Mouse (Mus musculus): ENCODE results near the gene Plaa. TPM values are rescaled to one million over a fixed set of nuclear protein-coding genes. Genes with fewer than 3 reads are reported as not detected.

The Plaa gene
- polyA plus RNA-seq (2014; fragmentation: Illumina TruSeq; extraction: RNeasy Lipid Tissue Mini Kit (QIAGEN cat#74804); ENCODE audit: low replicate concordance): 110 TPM

GRCm38 (mm10) chr4:94603031-94603629, at the start of gene Plaa:
TSS of gene Plaa (minus strand) at chr4:94603244.

GRCm38 (mm10) chr4:94649920-94650319, 46.9 kb upstream of the Plaa start, which contains the start of gene Lrrc19:
TSS of gene Lrrc19 (minus strand) at chr4:94650144.

GRCm38 (mm10) chr4:94613972-94614626, 11.1 kb upstream of the Plaa start, which contains the start of gene Ift74:
TSS of gene Ift74 (plus strand) at chr4:94614491.

DNA sequence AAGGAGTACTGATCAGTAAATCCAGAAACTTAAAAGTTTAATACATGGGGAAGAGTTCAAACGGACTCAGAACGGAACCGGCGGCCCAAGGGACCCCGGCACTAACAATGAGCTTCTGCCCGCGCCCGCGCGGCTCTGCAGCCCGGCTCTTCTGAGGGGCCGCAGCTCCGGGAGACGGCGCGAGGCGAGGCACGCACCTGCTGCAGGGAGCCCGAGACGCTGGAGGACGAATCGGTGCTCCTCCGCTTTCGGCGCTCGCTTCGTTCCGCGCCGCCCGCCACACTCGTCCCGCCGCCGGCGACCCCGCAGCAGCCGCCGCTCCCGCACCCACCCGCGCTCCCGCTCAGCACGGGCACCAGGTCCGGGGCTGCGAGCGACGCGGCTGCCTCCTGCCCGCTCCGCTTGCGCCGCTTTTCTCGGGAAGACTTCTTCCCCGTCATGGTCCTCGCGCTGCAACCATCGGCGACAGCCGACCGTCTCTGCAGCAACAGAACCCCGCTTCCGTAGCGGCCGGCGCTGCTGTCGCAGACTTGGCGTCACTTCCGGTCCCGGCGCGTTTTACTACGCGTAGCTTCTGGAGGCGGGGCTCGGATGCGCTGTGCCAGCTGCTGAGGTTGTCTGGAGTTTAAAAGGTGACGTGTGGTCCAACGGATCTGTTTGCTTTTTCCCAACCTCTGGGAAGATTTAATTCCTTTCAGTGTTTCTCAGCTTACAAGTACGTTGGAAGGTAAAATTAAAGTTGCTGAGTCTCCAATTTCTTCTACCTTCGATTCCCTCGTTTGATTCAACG, 46.6 kb downstream of the Plaa start, which contains the start of the genes Gm10306 and Caap1:
Gene Gm10306, plus strand, starts transcription at position 282 of the 790 bp plus-strand sequence.
Gene Caap1, minus strand, starts transcription at position 532 of the 790 bp plus-strand sequence.

Other genes starting within 250 kb of the Plaa start
- not detected for gene Gm10306, start 46.7 kb downstream of the Plaa start, polyA plus RNA-seq (2014; fragmentation: Illumina TruSeq; extraction: RNeasy Lipid Tissue Mini Kit (QIAGEN cat#74804); ENCODE audit: low replicate concordance)
- 27.8 TPM for gene Caap1, start 46.4 kb downstream of the Plaa start, polyA plus RNA-seq (2014; fragmentation: Illumina TruSeq; extraction: RNeasy Lipid Tissue Mini Kit (QIAGEN cat#74804); ENCODE audit: low replicate concordance)
- 18.7 TPM for gene Ift74, start 11.2 kb upstream of the Plaa start, polyA plus RNA-seq (2014; fragmentation: Illumina TruSeq; extraction: RNeasy Lipid Tissue Mini Kit (QIAGEN cat#74804); ENCODE audit: low replicate concordance)
- gene Lrrc19, start 46.9 kb upstream of the Plaa start, polyA plus RNA-seq (2014; fragmentation: Illumina TruSeq; extraction: RNeasy Lipid Tissue Mini Kit (QIAGEN cat#74804); ENCODE audit: low replicate concordance): 628 TPM
- gene Tek, start 136.0 kb upstream of the Plaa start, polyA plus RNA-seq (2014; fragmentation: Illumina TruSeq; extraction: RNeasy Lipid Tissue Mini Kit (QIAGEN cat#74804); ENCODE audit: low replicate concordance): 7.1 TPM